Mouse (Mus musculus) spleen, adult 12 weeks (tissue): ENCODE data around the gene Cacna1d.

Source experiments
- DNase-seq: peaks from one replicate; pipeline ENCODE4 v3.0.0; 2022; ENCODE audit warnings: low spot score

Gene Cacna1d

GRCm38 (mm10) chr14:30166036-30166435, 325.2 kb downstream of the Cacna1d start:
- no peak for DNase-seq

DNA sequence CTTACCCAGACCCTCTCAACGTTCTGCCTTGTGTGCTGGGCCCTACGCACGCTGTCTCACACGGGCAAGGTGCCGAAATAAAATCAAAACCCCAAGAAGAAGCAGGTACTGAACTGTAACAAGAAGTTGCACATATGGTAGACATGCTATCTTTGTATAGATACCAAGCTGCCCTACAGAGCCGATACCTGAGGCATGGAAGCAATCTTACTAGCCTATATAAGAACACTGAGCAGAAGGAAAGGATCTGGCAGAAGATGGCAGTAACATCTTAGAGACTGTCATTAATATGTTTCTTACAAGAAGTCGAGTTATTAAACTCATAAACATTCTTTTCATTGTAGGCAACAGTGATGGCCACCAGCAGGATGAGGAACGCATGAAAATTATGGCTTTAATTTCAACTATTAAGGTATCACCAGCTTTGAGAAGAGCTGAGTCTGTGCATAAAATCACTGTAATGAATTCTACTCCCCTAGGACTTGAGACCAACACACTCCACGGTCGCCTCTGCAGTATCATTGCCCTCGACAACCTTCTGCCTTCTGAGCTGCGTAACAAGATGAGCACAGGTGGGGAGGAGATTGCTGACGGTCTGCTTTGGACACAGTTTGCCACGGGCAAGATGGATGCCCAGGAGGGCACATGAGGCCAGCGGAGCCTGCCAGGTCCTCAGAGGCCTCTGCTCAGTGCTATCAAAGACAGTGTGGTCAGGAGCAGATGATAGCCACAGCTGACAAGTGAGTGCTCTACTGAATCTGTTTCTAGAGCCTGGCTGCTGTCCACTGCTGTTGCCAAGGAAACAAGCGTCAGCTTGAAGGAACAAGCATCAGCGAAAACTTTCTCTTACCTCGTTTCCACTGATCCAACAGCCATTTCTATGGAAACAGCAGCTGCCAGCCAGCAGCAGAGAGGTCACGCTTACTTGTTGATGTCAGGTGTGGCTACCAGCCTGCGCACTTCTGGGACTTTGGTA, 327.2 kb downstream of the Cacna1d start:
- DNase-seq = no peak

DNA sequence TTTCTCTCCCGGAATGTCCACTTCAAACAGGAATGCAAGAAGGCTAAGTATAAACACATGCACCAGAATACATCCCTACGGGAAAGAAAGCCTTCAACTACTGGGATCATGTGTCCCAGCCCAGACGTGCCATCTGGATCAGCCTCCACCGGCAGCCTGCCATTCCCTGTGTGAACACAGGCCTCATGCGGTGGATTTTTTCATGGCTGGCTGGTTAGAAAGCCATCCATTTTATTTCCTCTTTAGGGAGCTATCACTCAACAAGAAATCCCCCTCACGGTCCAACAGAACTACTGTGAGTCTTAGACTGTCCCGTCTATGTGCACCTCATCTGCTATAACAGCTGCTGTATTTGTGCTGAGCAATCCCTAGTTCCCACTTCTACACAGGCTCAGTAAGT, 343.5 kb downstream of the Cacna1d start:
- no peak for DNase-seq

DNA sequence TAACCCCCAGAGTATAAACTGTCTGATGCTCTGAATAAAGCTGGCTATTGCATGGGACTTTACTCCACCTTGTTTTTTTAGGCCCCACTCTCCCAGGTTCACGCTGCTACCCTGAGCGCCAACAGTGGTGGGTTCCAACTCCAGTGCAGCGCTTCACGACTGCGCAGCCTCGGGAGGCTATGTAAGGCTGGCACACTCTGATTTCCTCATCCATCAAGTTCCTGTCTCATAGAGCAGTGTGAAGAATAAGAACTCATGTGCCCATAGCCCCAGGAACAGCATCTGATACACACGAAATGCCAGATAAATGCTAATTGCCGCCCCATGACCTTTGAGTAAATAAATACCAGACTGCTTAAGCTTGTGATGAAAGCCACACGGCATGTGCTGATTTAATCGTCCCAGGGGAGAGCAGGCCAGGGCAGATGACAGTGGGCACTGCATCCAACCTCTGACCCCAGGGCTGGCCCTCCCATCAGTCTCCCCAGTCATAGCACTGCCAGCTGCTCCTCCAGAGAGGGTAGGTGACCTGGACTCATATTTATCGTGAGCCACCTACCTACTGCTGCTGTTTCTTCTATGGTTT, 352.8 kb downstream of the Cacna1d start:
- no peak for DNase-seq

- no peak for DNase-seq
Measured at GRCm38 (mm10) chr14:30137961-30138360, 353.3 kb downstream of the Cacna1d start.

DNA sequence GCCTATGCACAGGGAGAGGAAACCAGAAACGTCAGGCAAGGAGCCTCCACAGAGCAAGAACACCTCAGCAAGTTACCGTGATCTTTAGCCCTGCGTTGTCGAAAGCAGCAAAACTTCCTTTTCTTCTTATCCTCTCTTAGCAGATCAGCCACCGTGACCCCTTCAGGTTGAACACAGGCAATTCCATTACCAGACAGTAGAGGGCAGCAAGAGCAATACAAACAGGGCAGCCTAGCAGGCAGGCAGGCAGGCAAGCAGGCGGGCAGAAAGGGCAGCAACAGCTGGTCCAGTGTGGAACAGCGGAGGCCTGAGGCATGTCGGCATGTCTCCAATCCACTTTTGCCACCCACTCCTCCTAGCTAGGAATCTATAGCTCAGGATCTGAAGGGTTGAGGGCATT, 354.3 kb downstream of the Cacna1d start:
- DNase-seq = peak; percentile 73

DNA sequence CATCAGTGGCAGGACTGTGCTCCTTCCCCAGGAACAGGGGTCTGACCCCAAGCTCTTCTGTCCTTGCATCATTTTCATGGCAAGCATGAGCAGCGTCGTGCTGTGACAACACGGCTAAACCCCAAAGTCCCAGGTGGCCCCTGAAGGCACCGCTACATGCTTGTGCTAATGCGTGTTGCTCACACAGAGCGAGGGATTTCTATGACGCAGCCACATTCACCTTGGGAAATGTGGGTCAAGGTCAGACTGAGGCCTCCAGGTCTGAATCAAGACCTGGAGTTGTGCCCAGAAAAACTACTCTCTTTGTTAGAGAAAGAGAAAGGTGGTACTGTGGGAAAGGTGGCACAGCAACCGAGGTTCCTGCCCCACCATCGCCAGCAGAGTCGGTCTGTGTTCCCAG, 355.9 kb downstream of the Cacna1d start:
- DNase-seq = no peak

- no peak for DNase-seq
Measured at GRCm38 (mm10) chr14:30133684-30134083, 357.6 kb downstream of the Cacna1d start.

- DNase-seq = no peak
Measured at GRCm38 (mm10) chr14:30131256-30131655, 360.0 kb downstream of the Cacna1d start.

DNA sequence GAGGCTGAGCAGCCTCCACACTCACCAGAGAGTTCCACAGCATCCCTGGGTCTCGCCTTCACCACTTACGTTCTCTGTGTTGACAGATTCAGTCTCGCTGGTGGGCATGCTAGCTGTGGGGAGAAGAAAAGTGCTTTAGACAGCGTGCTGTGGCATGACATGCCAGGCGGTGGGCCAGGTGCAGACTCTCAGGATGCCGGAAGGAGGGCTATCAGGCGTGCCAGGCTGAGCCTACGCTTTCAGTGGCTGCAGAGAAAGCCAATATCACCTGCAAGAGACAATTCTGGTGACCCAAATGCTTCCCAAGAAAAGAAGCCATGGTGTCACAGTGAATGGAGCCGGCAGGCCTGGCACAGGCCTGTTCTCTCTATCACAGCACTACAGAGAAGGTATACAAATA, 361.2 kb downstream of the Cacna1d start:
- DNase-seq = no peak

- no peak for DNase-seq
Measured at GRCm38 (mm10) chr14:30129378-30129777, 361.9 kb downstream of the Cacna1d start.

DNA sequence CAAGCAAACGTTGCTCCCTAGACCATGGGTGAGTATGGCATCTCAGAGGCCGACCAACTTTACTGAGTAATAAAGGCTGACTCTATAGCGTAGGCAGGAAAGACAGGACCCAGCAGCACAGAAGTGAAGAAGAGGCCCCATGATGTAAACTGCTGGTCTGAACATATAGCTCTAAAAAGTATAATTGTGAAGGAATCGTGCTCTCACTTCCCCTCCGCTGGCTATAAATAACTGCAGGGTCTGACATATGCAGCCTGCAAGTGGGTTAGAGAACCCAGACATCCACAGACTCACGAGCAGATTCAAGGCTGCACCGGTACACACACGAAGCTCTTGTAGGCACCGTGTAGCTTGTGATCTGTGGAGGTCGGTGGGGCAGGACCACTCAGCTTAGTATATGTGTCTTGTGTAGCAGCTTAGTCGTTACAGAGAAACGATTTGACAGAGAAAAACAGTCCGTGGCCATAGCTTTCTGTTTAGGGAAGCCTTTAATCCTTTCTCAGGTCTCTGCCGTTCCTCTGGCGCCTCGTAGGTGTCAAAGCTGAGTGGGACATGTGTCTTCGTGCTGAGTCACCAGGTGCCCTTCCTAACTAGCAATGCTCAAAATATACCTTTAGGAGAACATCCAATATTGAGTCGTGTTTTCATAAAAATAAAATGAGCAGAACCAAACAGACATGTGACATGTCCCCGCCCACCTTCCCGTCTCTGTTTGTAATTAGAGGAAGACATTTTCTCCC, 366.1 kb downstream of the Cacna1d start:
- no peak for DNase-seq

DNA sequence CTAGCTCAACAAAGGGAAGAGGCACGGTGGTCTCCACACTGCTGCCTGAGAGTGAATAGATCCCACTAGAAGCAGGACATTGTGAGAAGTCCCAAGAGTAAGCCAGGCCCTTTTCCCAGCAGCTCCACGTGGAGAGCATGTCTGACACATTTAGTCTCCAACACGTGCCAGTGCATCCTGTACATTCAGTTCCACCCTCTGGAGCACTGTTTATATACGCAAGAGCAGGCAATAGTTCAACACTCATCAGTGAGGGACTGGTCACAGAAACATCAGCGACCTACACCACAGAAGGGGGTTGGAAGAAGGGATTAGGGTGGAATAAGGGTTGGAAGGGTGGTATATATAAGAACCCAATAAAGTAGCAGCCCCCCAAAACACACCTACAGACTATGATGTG, 371.2 kb downstream of the Cacna1d start:
- DNase-seq = no peak

DNA sequence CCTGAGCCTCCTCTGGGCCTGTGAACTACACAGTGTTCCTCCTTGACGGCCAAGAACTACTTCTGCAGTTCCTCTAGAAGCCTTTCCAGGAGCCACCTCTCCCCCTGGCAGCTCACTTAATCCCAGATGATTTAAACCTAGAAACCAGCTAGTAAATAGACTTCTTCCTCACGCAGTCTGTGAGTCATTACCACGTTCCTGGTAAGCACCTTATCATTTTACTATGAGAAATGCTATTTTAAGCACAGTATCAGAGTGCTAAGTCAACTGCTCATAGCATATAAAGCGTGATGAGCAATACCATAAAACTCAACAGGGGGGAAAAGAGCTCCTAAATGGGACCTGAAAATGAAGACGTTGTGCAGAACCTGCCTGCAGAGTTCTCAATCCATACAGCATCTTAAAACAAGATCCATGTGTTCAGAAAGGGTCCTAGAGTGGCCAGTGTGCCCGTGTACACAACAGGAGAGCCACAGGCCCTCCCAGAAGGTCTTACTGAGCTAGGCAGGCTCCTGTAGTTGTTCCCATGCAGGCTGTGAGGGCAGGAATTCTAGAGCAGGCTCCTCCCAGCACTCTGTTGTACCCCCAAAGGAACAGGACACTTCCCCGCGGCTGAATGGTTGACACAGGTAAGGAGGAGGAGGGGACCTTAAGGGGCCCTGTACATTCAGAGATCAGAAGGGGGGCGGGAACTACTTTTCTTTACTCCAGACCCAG, 377.7 kb downstream of the Cacna1d start:
- DNase-seq = no peak

GRCm38 (mm10) chr14:30109079-30109478, 382.2 kb downstream of the Cacna1d start:
- no peak for DNase-seq

DNA sequence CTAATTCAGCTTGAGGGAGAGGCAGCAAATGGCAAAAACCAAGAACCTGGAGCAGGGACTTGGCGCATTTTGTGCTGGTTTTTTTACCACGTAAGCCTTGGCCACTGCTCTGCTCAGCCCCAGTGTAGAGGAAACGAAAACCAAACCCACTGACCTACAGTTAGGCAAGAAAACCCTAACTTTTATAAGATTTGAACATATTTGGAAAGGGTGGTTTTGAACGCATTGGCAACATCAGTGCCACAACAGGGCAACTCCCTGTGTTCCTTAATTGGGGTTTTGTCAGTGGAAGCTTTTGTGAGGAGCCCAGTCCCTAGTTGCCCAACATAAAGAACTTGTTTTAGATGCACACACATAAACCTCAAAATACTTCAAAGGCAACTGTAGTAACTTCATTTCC, 384.7 kb downstream of the Cacna1d start:
- DNase-seq = no peak

DNA sequence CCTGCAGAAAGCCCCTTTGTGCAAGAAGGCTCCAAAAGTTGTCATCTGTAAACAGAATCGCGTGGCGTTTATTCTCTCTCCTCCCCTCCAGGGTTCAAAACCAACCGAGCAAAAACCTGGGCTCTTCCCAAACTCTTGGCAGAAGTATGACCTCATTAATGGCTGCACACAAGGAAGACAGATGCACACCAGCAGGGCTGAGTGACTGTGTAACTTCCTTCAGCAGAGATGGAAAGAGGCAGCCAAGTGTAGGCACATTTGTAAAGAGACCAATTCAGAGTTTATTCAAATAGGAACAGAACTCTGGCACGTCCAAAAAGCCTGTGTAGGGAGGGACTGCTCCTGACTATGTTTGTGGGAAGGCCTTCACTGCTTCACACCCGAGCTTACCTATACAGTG, 385.7 kb downstream of the Cacna1d start:
- DNase-seq = no peak

DNA sequence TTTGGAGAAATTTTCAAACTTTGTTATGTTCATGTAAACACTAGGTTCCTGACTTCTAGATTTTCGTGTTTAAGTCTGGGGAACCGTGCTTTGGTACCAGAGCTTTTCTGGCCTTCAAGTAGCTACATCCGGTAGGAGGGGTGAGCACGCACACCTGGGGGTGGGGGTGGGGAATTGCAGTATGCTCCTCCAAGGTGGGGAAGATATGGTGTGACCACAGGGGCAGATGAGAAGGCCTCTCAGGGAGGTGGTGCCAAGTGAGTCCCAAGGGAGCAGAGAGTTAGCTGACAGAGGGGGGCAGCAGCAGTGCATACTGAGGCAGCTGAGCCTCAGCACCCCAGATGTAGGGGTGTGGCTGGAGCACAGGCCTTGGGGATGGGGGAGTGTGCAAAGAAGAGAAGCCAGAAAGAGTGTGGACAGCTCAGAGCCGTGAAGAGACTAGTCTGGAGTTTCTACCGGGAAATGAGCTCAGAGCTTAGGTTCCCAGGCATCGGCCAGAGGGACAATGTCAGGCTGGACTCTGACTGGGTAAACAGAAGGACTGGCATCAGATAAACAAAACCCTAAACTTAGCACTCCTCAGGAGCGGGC, 387.2 kb downstream of the Cacna1d start:
- no peak for DNase-seq

DNA sequence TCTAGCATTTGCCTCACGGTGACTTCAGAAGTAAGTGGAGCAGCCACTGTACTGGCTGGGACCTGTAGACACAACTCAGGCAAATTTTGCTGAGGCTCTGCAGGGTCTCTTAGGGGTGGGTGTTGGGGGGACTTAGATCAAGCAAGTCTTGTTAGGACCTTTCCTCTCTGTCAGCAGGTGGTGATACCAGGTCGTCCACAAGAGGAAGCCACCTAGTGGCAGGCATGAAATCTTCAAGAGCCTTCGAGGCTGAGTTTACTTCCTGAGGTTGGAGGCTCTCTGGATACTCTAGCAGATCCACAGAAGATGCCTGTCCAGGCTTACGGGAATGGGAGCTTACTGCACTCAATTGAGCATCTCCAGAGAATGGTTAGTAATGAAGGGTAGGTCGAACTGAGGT, 394.0 kb downstream of the Cacna1d start:
- no peak for DNase-seq

DNA sequence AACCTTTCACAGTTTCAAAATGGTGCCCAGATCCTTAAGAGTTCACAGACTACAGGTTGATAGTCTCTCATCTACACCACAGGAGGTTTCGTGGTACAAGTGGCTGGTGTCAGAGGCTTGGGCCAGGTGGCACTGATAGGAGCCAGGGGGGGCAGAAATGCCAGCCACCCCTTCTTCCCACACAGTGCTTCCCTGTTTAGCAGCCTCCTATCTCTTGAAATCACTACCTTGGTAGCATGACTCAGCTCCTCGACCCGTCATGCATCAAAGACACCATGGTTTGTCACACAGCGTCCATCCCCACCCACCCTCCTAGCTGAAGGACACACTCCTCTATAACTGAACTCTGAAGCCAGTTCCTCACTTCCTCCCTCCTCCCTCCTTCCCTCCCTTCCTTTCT, 398.8 kb downstream of the Cacna1d start:
- no peak for DNase-seq

DNA sequence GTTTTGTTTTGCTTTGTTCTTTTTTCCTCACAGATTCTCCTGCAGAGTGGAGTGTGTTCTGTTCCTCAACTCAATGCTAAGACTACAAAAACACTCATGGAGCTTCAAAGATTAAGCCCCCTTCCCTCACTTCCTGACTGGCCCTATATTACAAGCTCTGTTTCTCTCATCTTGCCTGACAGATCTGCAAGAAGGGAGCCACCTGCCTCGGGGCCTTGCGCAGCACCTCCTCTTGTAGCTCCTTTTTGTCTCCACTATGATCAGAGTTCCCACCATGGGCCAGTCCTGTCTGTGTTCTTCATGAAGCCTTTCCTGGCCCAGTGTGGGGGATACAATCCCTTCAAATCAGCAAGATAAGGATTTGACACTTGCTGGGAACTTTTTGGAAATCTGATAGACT, 399.2 kb downstream of the Cacna1d start:
- DNase-seq = no peak

DNA sequence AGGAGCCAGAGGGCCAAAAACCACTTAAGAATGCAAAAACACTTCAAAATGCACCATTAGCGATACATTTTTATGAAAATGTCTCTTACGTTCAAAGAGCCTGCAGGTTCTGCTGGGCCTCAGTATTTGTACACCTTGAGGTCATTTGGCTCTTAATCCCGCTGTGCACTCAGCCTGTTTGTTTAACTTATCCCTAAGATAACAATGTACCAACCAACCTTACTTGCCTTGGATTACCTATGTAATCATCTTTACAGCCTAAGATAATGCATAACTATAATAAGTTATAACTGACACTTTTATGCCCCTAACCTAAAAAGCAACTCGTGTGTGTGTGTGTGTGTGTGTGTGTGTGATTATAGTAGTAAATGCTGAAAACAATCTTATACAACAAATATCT, 411.5 kb downstream of the Cacna1d start:
- DNase-seq = no peak
